Mouse (Mus musculus) stomach, postnatal 0 days (tissue): ENCODE measurements around the gene Isg15. TPM values are rescaled to one million over a fixed set of nuclear protein-coding genes. Genes with fewer than 3 reads are reported as not detected.

ENCODE experiments used
- ATAC-seq: fragments of 200-750 bp; cut with Nextera tagmentation; 2 replicates; pipeline ENCODE4 v1.8.0; 2017; ENCODE audit not compliant: low FRiP score, low TSS enrichment
- DNase-seq: peaks from one replicate; pipeline ENCODE4 v3.0.0-alpha.2; 2016; ENCODE audit warnings: low spot score
- H3K27ac ChIP-seq: fragments of 300-500 bp; sonication (generic); replicated peaks from 2 replicates; pipeline ENCODE4 v1.5.1; 2014; ENCODE audit warnings: mild to moderate bottlenecking, control low read depth
- H3K27me3 ChIP-seq: fragments of 300-500 bp; sonication (generic); 2 replicates; pipeline ENCODE4 v1.6.1; 2014; ENCODE audit warnings: low read length; ENCODE audit not compliant: control insufficient read depth, insufficient read depth
- H3K36me3 ChIP-seq: fragments of 300-500 bp; sonication (generic); 2 replicates; pipeline ENCODE4 v1.6.1; 2014; ENCODE audit warnings: low read length, mixed read lengths; ENCODE audit not compliant: control insufficient read depth, insufficient read depth
- H3K4me1 ChIP-seq: fragments of 300-500 bp; sonication (generic); replicated peaks from 2 replicates; pipeline ENCODE4 v1.6.1; 2014; ENCODE audit warnings: antibody characterized with exemption; ENCODE audit not compliant: control insufficient read depth, insufficient read depth
- H3K4me2 ChIP-seq: fragments of 300-500 bp; sonication (generic); replicated peaks from 2 replicates; pipeline ENCODE4 v1.6.1; 2014; ENCODE audit warnings: low read depth, mild to moderate bottlenecking, control low read depth, moderate library complexity
- H3K4me3 ChIP-seq: fragments of 300-500 bp; sonication (generic); 2 replicates; pipeline ENCODE4 v1.5.1; 2014; ENCODE audit warnings: low read depth, low read length, control low read depth
- H3K9ac ChIP-seq: fragments of 300-500 bp; sonication (generic); 2 replicates; pipeline ENCODE4 v1.6.1; 2014; ENCODE audit warnings: mild to moderate bottlenecking, low read length, control low read depth, mixed read lengths
- H3K9me3 ChIP-seq: fragments of 300-500 bp; sonication (generic); 2 replicates; pipeline ENCODE4 v1.6.1; 2016; ENCODE audit warnings: low read length; ENCODE audit not compliant: control insufficient read depth
- CTCF ChIP-seq: IDR thresholded peaks from 2 replicates; pipeline ENCODE4 v1.5.1; 2016; ENCODE audit warnings: antibody characterized with exemption, low read depth, mild to moderate bottlenecking, moderate library complexity
- EP300 ChIP-seq: optimal IDR thresholded peaks from 2 replicates; pipeline ENCODE3; 2016; ENCODE audit warnings: antibody characterized with exemption
- WGBS: fragments of 180-500 bp; shearing (Covaris S2); extraction: QIAGEN DNeasy Blood & Tissue Kit; methylation state at CpG from one replicate; pipeline ENCODE4 v1.1.7; 2014; 5-methylcytosine and 5-hydroxymethylcytosine counted together
- polyA plus RNA-seq: library from polyadenylated mRNA; unstranded; fragments of >200 nt; fragmentation: Nextera tagmentation; extraction: Ambion mirVana; gene quantifications from 2 replicates; pipeline ENCODE4 v1.2.1, GENCODE M21; 2015

Gene Isg15
- polyA plus RNA-seq, 1 experiment from 2014 or later = 4.1 TPM

DNA sequence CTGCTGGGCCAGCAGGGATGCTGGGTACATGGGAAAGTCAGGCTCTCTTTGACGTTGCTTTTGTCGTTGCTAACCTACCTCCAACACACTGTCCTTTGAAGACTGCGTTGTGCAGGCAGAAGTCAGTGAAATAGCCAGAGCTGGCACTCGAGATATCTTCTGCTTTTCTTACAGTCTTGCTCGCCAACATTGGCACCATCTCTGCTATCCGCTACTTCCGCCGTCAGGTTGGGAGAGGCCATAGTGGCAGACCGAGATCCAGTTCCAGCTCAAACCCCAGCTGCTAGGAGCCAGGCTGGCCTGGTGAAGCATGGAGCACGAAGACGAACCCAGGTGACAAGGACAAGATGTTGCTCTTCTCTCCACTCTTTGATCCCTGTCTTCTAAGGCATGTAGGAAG is 19.3 kb upstream of the Isg15 start:
- TF ChIP-seq CTCF = no peak
- no peak for TF ChIP-seq EP300
- H3K4me1 ChIP-seq = no peaks in the 10 kb centered on the region

DNA sequence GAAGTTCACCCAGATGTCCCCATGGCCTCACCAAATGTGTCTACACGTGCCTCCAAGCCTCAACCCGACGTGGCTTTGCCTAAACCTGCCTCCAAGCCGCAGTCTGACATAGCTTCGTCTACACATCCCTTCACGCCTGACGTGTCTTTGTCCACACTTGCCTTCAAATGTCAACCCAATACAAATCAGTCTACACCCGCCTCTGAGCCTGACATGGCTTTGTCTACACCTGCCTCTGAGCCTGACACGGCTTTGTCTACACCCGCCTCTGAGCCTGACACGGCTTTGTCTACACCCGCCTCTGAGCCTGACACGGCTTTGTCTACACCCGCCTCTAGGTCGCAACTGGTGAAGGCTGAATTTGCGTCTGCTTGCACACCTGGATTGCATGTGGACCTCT is 17.2 kb upstream of the Isg15 start:
- DNase-seq (no peak), ATAC-seq (peak; percentile 8; the same call in 1 of the 2 replicates)
- Histone ChIP-seq H3K4me1 (no peaks in the 10 kb centered on the region), H3K4me2 (no peak overlapping the region), H3K9ac (no peak overlapping the region), H3K36me3 (no peaks in the 10 kb centered on the region), H3K4me3 (no peak overlapping the region), H3K27me3 (no peaks in the 10 kb centered on the region), H3K27ac (no peak overlapping the region; the same call in 1 of the 2 replicates), H3K9me3 (no peaks in the 10 kb centered on the region)
- WGBS = 53% methylated on average over 16 of the region's 16 CpGs
- TF ChIP-seq EP300 (no peak), CTCF (no peak)

More for the DNA sequence above, 19.3 kb upstream of the Isg15 start:
- ATAC-seq = no peak
- Histone ChIP-seq H3K9ac (no peak overlapping the region), H3K4me3 (no peak overlapping the region), H3K4me2 (no peak overlapping the region), H3K36me3 (no peaks in the 10 kb centered on the region), H3K9me3 (no peaks in the 10 kb centered on the region), H3K27ac (no peak overlapping the region), H3K27me3 (no peaks in the 10 kb centered on the region)
- no peak for DNase-seq
- WGBS = 92% methylated on average over 11 of the region's 11 CpGs

DNA sequence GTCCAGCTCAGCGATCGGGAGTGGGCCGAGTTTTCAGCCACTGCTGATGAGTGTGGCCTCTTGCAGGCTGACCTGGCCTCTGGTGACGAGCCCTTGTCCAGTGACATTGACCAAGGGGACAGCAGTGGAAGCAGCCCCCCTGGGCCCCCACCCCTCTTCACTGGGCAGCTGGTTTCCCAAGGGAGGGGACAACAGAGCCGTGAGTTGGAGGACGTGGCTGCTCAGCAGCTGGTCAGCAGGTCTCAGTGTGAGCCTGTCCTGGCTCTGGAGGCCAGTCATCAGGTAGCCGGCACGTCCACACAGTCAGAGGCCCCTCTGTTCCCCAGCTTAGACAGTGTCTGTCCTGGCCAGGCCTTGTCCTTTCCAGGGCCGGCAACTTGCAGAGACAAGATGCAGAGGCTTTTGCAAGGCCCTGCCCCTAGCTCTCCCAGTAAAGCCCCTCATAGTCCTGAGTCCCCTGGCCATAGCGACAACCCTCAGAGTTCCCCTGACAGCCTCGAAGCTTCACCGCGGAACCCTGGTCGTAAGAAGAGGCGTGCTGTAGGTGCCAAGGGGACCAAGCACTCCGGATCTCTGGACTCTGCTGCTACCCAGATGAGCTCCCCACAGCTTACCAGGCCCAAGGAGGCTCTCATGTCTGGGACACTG is 16.5 kb upstream of the Isg15 start:
- 0 out of 2 replicates have a peak overlapping the region, but pooled peaks have one; percentile 30 for H3K27ac ChIP-seq
- 79% methylated on average over 16 of the region's 16 CpGs for whole genome bisulfite sequencing
- no peak for DNase-seq
- no peaks in the 10 kb centered on the region for H3K4me1 ChIP-seq
- no peak overlapping the region for H3K4me2 ChIP-seq
- no peak for ATAC-seq
- H3K36me3 ChIP-seq = no peaks in the 10 kb centered on the region
- H3K9ac ChIP-seq = no peak overlapping the region
- H3K9me3 ChIP-seq = no peaks in the 10 kb centered on the region
- TF ChIP-seq CTCF (no peak), EP300 (no peak)
- H3K27me3 ChIP-seq = no peaks in the 10 kb centered on the region
- no peak overlapping the region for H3K4me3 ChIP-seq

DNA sequence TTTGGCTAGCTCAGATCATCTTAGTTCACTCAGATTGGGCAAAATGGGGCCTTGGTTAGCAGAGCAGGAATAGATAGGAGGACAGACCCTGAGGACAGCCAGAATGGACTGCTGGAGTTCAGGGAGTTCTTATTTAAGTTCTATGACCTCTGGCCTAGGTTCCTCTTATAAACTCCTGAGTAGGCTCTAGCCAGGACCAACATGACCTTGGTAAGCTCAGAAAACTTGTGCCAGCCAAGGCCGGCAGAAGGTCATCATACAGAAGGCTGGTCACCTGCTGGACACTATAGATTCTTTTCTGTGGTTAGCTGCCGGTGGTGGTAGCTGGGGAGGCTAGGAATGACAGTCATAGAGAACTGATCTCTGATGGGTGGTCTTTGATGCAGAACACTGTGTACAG is 15.6 kb upstream of the Isg15 start:
- ATAC-seq (no peak), DNase-seq (no peak)
- Histone ChIP-seq H3K36me3 (no peaks in the 10 kb centered on the region), H3K4me1 (no peaks in the 10 kb centered on the region), H3K27me3 (no peaks in the 10 kb centered on the region), H3K27ac (no peak overlapping the region), H3K4me3 (no peak overlapping the region), H3K9me3 (no peaks in the 10 kb centered on the region), H3K9ac (no peak overlapping the region), H3K4me2 (no peak overlapping the region)
- no peak for TF ChIP-seq EP300
- no peak for TF ChIP-seq CTCF
- 85% methylated on average over 2 of the region's 2 CpGs for WGBS

DNA sequence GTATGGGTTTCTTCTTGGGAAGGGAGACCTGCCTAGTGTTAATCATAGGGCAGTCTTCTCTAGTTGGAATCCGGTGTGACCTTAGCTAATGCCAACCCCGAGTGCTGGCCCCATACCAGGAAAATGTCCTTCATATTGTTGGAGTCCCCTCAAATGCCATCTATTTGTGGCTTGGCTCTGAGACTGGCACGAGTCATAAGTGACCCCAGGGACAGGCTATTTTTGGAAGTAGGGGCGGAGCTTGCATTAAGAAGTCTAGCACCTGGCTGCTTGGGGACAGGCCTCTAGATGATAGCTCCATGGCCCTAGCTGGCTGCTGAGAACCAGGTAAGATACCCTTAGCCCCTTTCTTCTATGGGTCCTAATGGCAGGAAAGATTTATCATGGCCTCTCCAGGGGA is 15.0 kb upstream of the Isg15 start, which contains the start of gene Perm1:
Gene Perm1 (plus strand): TSS at position 220 of the 400 bp plus-strand sequence.
- no peak for TF ChIP-seq EP300
- TF ChIP-seq CTCF = no peak
- Histone ChIP-seq H3K4me2 (no peak within 1 kb of the TSS), H3K27me3 (no peaks in the 10 kb centered on the region), H3K9ac (no peak within 1 kb of the TSS), H3K4me3 (no peak within 1 kb of the TSS), H3K27ac (no peak within 1 kb of the TSS), H3K36me3 (no peaks in the 10 kb centered on the region), H3K4me1 (no peaks in the 10 kb centered on the region), H3K9me3 (no peaks in the 10 kb centered on the region)
- ATAC-seq (no peak), DNase-seq (no peak)
- WGBS = 61% methylated on average over 4 of the region's 4 CpGs

DNA sequence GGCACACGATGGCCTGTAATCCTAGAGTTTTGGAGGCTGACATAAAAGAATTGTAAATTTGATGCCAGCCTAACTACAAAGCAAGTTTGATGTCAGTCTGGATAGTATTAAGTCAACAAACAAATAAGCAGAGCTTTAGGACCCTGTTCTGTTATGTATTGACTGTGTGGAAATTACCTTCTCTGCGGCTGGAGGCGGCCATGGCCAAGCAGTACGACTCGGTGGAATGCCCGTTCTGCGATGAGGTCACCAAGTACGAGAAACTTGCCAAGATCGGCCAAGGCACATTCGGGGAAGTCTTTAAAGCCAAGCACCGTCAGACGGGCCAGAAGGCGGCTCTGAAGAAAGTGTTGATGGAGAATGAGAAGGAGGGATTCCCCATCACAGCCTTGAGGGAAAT is 12.5 kb upstream of the Isg15 start:
- ATAC-seq = no peak
- no peak for DNase-seq
- Histone ChIP-seq H3K27me3 (no peaks in the 10 kb centered on the region), H3K36me3 (no peaks in the 10 kb centered on the region), H3K4me3 (no peak overlapping the region), H3K9me3 (no peaks in the 10 kb centered on the region), H3K4me2 (no peak overlapping the region), H3K4me1 (no peaks in the 10 kb centered on the region), H3K9ac (no peak overlapping the region), H3K27ac (no peak overlapping the region)
- TF ChIP-seq EP300 (no peak), CTCF (no peak)
- 87% methylated on average over 13 of the region's 13 CpGs for WGBS
